Mouse (Mus musculus): ENCODE measurements around the gene Ntf3. TPM values are rescaled to one million over a fixed set of nuclear protein-coding genes. Genes with fewer than 3 reads are reported as not detected.

Gene Ntf3
- total RNA-seq, 1 experiment from 2014 or later = not detected

DNA sequence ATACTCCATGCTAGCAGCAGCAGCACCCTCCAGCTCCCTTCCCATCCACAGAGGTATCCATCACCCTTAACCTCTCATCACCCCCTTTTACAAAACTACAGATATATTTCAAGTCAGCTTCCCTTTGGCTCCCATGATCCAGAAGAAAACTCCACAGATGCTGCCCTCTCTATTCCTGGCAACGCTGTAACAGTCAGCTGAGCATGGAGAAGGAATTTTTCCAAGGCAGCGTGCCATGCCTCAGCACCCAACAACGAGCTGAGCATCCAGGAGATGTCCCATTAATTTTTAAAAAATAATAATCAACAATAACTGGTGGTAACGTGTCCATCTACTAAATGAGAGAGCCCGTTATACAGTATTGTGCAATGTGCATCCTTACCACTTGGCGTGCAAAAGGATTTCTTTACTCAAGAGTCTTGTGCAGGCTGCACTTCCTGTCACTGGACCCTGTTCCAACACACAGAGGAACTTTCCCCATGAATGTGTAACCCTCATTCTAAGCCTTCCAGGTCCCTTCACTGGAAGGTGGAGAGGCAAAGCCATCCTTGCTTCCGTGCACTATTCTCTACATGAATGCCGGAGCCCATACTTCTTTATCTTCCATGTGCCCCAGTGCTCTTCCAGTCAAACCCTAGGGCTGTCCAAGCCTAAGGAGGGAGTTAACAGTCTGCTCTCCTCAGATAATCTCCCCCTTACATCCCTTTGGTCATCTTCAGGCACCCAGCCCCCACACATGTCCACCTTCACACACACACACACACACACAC lies 5.0 kb downstream of the Ntf3 start:
- ATAC-seq (ENCODE audit: extremely low read depth, insufficient number of reproducible peaks, low FRiP score, poor library complexity, severe bottlenecking) = no peak

DNA sequence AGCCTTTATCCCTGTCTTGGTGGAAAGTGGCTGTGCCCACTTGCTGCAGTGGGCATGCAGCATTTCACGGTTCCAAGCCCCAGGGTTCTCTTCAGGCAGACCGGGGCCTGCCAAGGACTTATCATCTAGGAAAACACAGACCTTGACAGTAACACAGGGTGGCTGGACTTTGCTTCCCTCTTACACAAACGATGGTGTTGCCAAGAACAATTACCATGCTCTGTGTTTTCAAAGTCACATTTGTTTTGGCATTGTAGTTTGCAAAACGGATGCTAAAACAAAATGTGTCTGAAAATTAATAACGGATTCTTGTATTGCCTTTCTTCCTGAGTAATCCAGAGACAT lies 6.7 kb downstream of the Ntf3 start:
- ATAC-seq (ENCODE audit: extremely low read depth, insufficient number of reproducible peaks, low FRiP score, poor library complexity, severe bottlenecking) = no peak

DNA sequence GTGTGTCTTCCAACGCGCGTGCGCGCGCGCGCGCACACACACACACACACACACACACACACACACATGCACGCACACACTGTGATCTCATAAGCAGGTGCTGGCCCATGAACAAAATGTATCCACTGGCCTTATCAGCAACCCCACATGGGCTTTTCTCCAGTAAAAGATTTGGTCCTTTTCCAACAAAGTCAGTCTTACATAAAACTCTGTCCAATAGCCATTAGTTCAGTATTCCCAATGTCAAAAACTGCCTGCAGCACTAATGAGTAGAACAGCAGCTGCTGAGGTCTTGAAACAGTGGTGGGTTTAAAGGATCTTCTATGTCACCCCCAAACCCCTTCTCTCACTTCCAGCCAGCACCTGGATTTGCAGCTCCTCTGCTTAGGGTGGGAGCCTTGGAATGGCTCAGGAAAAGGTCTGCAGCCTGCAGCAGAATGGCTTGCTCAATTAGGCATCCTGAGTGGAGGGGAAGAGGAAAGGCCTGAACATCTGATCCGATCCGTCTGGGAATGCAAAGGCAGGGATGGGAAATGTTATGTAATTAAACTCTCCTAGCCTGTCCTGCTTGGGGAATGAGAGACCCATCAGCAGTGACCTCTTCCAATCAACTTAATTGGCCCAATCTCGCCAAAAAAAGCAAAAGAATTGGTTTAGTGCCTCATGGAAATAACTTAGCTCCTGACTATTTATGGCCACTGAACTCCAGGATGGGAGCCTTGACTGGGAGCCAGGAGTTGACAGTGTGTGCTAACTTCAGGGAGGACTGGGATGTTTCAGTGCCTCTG lies 7.2 kb downstream of the Ntf3 start:
- no peak for ATAC-seq (ENCODE audit: extremely low read depth, insufficient number of reproducible peaks, low FRiP score, poor library complexity, severe bottlenecking)

GRCm38 (mm10) chr6:126155928-126156327 lies 10.8 kb downstream of the Ntf3 start:
- ATAC-seq (ENCODE audit: extremely low read depth, insufficient number of reproducible peaks, low FRiP score, poor library complexity, severe bottlenecking) = no peak

- no peak for ATAC-seq (ENCODE audit: extremely low read depth, insufficient number of reproducible peaks, low FRiP score, poor library complexity, severe bottlenecking)
These were observed 12.2 kb downstream of the Ntf3 start for GRCm38 (mm10) chr6:126154372-126154982.

DNA sequence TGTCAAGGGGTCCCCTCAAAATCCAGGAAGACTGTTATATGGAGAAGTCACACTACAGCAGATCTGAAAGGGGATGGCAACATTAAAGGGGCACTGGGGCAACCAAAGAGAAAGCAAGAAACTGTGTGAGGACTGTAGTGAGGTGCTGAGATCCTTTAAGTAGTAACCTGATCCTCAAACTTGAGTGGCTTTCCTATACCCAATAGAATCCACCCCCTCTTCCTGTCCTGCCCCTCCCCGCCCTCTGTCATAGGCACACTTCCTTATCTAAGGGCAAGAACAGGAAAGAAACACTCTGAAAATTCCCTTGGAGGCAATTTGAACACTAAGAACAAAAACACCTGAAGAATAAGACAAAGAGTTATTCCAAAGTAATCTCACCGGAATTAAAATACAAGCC lies 13.6 kb downstream of the Ntf3 start:
- ATAC-seq (ENCODE audit: extremely low read depth, insufficient number of reproducible peaks, low FRiP score, poor library complexity, severe bottlenecking) = no peak

DNA sequence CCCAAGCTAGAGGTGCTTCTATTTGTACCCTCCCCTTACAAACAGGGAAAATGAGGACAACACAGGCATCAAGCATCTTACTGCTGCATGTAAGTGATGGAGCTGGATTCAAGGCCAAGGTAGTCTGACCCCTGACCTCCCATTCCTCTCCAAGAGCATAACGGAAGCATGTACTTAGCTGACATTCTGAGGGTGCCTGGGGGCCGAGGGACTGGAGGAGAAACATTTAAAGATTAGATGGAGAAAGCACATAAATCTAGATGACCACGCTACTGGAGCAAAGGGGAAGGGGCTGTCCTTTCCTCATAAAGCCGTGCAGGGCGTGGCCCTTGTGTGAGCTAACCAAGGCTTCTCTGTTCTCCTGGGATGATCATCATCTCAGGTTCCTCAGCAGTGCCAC lies 23.1 kb downstream of the Ntf3 start:
- no peak for ATAC-seq (ENCODE audit: extremely low read depth, insufficient number of reproducible peaks, low FRiP score, poor library complexity, severe bottlenecking)

DNA sequence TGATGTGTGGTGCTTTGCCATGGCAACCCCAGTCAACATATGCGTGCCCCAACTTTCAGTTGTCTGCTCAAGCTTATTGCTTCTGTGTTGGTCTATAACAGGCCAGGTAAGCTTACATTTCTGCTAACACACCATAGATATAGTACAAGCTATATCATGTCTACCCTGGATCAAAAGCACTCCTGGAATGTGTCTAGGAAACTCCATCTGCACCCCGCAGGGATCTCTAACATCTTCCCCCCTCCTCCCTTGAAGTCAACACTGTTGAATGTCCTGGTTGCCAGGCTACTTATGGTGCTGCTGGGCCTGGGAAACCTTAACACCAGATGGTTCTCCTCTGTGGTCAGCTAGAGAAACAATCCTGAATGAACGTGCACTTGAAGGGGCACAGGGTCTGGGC lies 24.0 kb downstream of the Ntf3 start:
- ATAC-seq (ENCODE audit: extremely low read depth, insufficient number of reproducible peaks, low FRiP score, poor library complexity, severe bottlenecking) = no peak

- ATAC-seq (ENCODE audit: extremely low read depth, insufficient number of reproducible peaks, low FRiP score, poor library complexity, severe bottlenecking) = no peak
These were observed 24.6 kb downstream of the Ntf3 start for GRCm38 (mm10) chr6:126142021-126142554.

DNA sequence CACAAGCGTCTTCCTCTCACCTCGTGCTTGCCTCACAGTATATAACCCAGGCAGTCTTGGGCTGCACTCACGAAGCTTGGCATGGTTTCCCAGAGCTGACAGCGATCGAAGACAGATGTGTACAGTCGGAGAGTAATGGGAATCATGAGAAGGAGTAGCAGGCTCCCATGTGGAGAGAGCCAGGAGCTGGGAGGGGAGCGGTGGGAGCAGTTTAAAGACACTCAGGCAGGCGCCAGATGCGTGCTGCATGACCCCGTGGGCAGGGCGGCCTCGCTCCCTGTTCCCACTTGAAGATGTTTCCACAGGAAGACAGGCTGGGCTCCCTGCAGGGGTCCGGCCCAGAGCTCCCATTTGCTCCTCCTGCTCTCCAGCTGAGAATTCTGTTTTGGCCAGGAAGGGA lies 25.2 kb downstream of the Ntf3 start:
- no peak for ATAC-seq (ENCODE audit: extremely low read depth, insufficient number of reproducible peaks, low FRiP score, poor library complexity, severe bottlenecking)

DNA sequence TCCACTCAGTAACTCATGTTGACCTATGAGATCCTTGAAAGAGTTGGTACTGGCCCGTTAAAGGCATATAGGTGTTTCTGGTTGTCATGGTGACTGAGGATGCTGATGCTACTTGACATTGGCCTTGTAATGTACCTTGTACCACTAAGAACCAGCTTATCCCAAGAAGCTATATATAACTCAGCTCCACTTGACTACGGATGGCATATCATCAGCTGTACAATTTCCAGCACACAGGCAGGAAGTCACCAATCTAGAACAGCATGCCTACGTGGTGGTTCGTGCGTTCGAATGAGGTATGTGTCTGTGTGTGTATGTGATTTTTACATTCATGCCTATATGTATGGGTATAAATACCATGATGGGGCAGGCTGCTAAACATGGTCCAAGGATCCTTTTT lies 25.7 kb downstream of the Ntf3 start:
- no peak for ATAC-seq (ENCODE audit: extremely low read depth, insufficient number of reproducible peaks, low FRiP score, poor library complexity, severe bottlenecking)

DNA sequence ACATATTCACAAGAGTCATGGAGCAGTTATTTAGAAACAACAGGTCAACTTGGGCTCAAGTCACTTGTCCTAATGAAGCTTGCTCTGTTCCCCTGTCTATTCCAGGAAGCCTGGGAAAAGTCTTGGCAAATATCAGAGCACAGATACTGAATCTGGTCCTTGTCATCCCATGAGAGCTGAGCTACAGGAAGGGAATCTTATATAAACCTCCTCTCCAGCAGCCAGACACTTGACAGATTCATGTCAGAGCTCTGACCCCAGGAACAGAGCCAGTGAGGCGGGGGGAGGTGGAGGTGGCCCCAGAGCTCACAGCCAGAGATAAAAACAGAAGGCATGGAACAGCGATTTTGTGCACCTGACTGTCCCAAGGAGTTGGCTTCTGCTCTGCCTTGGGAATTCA lies 26.3 kb downstream of the Ntf3 start:
- no peak for ATAC-seq (ENCODE audit: extremely low read depth, insufficient number of reproducible peaks, low FRiP score, poor library complexity, severe bottlenecking)

DNA sequence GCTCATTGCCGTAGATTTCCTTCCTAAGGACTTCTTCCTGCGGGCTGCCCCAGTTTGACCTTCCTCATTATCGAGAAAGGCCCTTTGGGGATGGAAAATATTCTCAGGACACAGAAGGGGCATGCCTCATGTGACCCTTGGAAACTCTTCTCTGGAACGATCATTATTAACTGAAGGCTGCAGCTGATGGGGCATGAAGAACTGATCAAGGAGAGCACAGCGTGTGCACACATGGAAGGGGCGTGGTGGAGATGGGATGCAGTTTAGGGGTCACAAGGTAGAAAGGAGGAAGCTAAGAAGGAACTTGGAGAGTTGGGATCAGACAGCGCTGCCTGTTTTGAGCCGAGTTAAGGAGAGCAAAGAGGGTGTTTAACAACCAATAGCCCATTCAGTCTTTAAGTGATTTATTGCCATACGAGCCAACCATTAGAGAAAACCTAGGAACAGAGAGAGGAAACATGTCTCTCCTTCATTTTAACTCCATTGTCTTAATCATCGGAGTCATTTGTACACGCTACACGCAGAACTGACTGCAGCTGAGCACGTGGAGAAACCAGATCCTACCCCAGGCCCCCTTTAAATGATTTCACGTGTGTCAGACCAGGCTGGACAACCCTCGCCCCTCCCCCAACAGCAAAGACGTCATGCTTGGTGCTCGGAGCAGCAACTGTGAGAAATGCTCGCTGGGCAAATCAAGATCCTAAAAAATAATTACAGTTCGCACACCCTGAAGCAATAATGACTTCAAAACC lies 32.4 kb downstream of the Ntf3 start:
- ATAC-seq (ENCODE audit: extremely low read depth, insufficient number of reproducible peaks, low FRiP score, poor library complexity, severe bottlenecking) = no peak

GRCm38 (mm10) chr6:126128238-126128637 lies 38.5 kb downstream of the Ntf3 start:
- ATAC-seq (ENCODE audit: extremely low read depth, insufficient number of reproducible peaks, low FRiP score, poor library complexity, severe bottlenecking) = no peak

DNA sequence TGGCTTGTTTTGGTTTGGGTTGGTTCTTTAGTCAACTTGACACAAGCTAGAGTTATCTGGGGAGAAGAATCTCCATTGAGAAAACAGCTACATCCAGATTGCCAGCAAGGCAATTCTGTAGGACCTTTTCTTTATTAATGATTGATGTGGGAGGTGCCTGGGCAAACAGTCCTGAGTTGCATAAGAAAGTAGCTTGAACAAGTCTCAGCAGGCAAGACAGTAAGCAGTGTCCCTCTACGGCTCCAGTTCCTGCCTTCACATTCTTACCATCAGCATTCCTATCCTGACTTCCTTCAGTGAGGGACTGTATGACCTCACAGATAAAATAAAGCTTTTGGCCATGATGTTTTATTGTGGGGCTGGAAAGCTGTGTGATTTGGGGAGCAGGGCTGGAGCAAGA lies 48.5 kb downstream of the Ntf3 start:
- ATAC-seq (ENCODE audit: extremely low read depth, insufficient number of reproducible peaks, low FRiP score, poor library complexity, severe bottlenecking) = no peak

DNA sequence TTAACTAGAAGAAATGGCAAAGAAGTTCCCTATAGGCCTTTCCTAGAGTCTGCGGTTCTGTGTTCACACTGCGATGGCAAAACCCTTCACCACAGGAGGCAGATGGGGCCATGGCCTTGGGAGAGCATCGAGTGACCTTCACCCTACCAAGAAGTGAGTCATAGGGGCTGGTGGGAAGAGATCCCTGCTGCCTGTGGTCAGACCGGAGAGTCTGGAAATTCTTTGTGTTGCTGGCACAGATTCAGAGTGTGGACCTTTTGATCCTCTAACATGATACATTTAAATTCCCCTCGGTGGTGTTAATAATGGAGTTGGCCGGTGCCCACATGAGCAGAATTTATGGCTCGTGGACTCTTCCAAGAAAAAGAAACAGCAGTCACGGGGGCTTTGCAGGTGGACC lies 49.5 kb downstream of the Ntf3 start:
- no peak for ATAC-seq (ENCODE audit: extremely low read depth, insufficient number of reproducible peaks, low FRiP score, poor library complexity, severe bottlenecking)

GRCm38 (mm10) chr6:126114934-126115633 lies 51.6 kb downstream of the Ntf3 start:
- no peak for ATAC-seq (ENCODE audit: extremely low read depth, insufficient number of reproducible peaks, low FRiP score, poor library complexity, severe bottlenecking)

- ATAC-seq (ENCODE audit: extremely low read depth, insufficient number of reproducible peaks, low FRiP score, poor library complexity, severe bottlenecking) = no peak
These were observed 55.5 kb downstream of the Ntf3 start for GRCm38 (mm10) chr6:126110892-126111835.
